Mouse (Mus musculus) retina, postnatal 1 day (tissue): ENCODE measurements around the gene Isg15.
A peak's percentile ranks its signal among the peaks of the same experiment; 100 is the strongest.

ENCODE experiments used
- DNase-seq: peaks from one replicate; pipeline ENCODE4 v3.0.0-alpha.2; 2012

Isg15 gene

DNA sequence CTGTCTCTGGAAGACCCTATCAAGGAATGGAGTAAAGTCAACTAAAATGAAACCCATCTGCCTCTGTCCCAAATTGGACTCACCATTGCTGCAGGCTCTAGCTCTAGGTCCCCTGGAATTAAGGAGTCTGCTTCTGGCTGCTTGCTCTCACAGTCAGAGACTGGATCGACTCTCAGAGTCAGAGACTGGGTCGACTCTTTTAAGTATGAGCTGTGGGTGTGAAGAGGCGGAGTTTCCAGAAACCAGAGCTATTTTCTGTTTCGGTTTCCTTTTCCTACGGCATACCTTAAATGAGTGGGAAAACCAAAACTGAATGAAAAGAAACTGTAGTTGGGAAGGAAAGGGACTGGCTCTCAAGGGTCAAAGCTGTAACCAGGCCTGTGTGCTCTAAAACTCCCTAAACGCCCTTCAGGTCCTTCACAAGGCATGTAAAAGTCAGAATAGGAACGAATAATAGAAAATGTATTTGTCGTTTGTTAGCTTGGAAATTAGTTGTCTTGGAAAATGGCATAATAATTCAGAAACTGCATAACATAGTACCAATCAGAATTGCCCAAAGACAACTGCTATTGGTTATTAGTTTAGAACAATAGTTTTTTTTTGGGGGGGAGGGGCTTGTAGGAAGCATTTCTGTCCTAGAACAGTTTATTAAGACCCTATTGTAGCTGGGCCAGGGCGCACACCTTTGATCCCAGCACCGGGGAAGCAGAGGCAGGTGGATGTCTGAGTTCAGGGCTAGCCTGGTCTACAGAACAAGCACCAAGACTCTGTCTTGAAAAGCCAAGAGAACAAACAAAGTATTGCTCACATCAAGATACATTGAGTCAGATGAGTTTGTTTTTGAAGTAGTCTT is at the start of gene Isg15:
TSS of gene Isg15 (minus strand) at position 196 of the 853 bp plus-strand sequence.
- no peak for DNase-seq

DNA sequence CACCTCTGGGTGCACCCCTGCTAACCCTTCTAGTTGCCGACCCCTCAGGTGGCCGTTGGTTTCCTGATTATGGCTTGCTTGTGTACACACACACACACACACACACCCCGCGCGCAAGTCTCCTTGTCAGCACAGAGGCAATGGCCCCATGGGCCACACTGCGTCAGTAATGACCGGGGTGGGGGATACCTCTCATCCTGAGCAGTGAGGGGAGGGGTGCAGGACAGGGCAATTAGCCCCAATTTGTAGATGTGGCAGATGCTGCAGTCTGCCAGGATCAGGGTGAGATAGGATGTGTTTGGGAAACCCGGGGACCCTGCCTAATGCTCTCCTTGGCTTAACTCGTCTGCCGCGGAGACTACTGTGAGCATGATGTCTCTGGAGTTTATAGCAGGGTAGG is 48.9 kb upstream of the Isg15 start:
- DNase-seq, result peak; percentile 5

DNA sequence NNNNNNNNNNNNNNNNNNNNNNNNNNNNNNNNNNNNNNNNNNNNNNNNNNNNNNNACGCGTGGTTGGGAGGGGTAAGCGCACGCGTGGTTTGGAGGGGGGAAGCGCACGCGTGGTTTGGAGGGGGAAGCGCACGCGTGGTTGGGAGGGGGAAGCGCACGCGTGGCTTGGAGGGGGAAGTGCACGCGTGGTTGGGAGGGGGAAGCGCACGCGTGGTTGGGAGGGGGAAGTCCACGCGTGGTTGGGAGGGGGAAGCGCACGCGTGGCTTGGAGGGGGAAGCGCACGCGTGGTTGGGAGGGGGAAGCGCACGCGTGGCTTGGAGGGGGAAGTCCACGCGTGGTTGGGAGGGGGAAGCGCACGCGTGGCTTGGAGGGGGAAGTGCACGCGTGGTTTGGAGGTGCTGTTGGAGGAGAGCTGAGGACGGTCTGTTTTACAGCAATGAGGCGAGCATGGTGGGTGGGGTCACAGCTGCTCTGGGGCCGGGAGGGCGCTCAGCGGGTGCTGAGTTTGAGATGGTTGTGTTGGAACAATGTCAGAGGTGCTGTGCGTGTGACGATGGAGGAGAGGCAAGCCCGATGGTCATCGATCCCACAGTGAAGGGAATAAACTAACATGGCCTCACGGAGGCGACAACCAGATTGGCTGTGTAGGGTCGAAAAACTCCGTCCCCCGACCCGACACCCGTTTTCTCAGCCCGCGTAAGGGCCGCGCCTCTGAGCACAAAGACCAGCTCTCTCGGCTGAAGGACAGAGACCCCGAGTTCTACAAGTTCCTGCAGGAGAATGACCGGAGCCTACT is 36.2 kb upstream of the Isg15 start:
- DNase-seq, result peak; percentile 40

GRCm38 (mm10) chr4:156235808-156236533 is 35.4 kb upstream of the Isg15 start, which contains the start of gene Noc2l:
Noc2l (plus strand) TSS chr4:156236010.
- peak; percentile 96 for DNase-seq

DNA sequence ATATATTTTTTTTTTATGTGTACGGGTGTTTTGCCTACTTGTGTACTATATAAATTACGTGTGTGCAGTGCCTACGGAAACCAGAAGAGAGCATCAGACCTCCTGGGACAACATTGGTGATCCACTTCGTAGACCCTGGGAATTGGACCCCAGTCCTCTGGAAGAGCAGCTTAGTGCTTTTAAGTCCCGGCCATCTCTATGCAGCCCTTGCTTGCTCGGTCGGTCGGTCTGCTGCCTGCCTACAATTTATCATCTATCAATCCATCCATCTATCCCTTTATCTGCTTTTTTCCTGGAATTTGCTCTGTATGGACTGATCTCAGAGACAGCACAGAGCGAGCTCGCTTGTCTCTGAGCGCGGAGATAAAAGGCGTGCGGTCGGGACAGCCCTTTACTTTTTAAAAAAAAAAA is 34.7 kb upstream of the Isg15 start:
- peak; percentile 84 for DNase-seq

- DNase-seq, result peak; percentile 88
Measured at GRCm38 (mm10) chr4:156234701-156235213, 34.1 kb upstream of the Isg15 start, which contains the start of gene Plekhn1. Plekhn1 (minus strand) TSS chr4:156234857.

GRCm38 (mm10) chr4:156234021-156234501 is 33.4 kb upstream of the Isg15 start:
- peak; percentile 63 for DNase-seq

DNA sequence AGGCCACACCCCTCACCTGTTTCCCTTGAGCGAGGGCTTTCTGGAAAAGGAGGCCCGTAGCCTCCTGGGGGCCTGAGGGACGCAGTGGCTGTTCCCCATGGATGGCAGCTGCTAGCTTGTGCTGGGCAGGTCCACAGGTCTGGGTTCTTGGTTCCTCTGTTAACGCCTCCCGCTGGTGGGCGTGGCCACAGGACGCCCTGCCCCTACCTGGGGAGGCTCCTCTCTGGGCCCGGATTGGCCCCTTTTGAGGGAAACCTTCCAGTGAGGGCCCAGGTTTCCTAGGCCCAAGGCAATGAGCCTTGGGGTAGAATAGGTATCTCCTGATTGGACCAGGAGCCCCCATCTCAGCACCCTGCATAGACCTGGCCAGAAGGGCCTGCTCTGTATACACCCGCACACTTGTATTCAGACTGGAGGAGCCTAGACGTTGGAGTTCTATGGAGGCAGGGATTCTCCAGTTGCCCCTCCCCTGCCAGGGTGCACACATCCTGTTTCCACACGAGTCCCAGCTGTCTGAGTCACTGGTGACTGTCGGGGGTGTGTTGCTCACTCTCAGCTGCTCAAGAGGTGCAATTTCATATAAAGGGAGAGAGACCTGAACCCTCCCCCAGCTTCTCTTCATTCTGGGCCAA is 27.9 kb upstream of the Isg15 start:
- DNase-seq, result no peak

DNA sequence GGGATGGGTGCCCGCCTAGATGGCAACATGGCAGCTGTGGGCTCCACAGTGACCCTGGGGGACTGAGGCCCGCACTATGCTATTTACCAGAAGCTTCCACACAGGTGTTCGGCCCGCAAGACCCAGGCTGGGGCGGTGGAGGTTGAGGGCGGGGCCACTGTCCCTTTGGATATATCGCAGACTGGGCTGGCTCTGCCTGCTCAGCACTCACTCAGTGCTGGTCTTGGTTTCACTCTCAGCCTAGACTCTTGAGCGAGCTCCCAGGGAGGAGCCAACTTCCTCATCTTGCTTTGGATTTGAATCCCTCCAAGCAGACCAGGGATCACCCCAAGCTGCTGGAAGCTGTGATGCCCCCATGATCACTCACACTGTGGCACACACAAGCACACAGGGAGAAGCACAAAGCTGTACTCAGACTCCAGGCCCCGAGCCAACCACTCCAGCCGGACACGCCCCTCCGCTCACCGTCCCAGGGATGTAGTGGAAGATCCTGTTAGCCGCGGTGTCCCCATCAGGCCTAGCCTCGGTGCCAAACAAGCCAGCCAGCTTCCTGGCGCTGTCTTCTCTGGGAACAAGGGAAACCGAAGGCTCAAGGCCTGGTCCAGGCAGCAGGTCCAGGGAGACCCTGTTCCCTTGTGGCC is 27.3 kb upstream of the Isg15 start:
- DNase-seq, result no peak

DNA sequence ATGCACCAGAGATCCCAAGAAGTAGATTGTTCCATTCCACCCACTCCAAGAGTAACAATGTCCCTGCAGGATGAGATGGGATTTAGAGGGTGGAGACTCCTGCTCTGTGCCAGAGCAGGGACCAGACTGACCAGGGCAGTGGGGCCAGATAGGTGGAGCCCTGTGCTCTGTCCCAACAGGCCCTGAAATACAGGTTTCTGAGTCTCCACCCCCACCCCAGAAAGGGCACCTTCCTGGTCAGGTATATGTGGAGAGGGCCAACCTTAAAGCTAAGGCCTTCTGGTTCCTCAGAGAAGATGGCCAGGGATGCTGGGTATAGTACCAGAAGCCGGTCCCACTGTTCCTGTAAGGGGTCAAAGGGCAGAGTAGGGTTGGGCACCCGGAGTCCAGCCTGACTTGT is 23.7 kb upstream of the Isg15 start:
- DNase-seq, result no peak

DNA sequence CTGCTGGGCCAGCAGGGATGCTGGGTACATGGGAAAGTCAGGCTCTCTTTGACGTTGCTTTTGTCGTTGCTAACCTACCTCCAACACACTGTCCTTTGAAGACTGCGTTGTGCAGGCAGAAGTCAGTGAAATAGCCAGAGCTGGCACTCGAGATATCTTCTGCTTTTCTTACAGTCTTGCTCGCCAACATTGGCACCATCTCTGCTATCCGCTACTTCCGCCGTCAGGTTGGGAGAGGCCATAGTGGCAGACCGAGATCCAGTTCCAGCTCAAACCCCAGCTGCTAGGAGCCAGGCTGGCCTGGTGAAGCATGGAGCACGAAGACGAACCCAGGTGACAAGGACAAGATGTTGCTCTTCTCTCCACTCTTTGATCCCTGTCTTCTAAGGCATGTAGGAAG is 19.3 kb upstream of the Isg15 start:
- no peak for DNase-seq

DNA sequence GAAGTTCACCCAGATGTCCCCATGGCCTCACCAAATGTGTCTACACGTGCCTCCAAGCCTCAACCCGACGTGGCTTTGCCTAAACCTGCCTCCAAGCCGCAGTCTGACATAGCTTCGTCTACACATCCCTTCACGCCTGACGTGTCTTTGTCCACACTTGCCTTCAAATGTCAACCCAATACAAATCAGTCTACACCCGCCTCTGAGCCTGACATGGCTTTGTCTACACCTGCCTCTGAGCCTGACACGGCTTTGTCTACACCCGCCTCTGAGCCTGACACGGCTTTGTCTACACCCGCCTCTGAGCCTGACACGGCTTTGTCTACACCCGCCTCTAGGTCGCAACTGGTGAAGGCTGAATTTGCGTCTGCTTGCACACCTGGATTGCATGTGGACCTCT is 17.2 kb upstream of the Isg15 start:
- no peak for DNase-seq

GRCm38 (mm10) chr4:156217022-156217669 is 16.5 kb upstream of the Isg15 start:
- DNase-seq, result no peak

DNA sequence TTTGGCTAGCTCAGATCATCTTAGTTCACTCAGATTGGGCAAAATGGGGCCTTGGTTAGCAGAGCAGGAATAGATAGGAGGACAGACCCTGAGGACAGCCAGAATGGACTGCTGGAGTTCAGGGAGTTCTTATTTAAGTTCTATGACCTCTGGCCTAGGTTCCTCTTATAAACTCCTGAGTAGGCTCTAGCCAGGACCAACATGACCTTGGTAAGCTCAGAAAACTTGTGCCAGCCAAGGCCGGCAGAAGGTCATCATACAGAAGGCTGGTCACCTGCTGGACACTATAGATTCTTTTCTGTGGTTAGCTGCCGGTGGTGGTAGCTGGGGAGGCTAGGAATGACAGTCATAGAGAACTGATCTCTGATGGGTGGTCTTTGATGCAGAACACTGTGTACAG is 15.6 kb upstream of the Isg15 start:
- DNase-seq, result no peak

- DNase-seq, result no peak
Measured at GRCm38 (mm10) chr4:156215649-156216048, 15.0 kb upstream of the Isg15 start, which contains the start of gene Perm1. Perm1 (plus strand) TSS chr4:156215868.

- no peak for DNase-seq
Measured at GRCm38 (mm10) chr4:156213134-156213533, 12.5 kb upstream of the Isg15 start.

GRCm38 (mm10) chr4:156209963-156210635 is 9.5 kb upstream of the Isg15 start:
- no peak for DNase-seq

GRCm38 (mm10) chr4:156208872-156209271 is 8.3 kb upstream of the Isg15 start:
- DNase-seq, result no peak

- DNase-seq, result peak; percentile 64
Measured at GRCm38 (mm10) chr4:156203413-156204131, 3.0 kb upstream of the Isg15 start.

DNA sequence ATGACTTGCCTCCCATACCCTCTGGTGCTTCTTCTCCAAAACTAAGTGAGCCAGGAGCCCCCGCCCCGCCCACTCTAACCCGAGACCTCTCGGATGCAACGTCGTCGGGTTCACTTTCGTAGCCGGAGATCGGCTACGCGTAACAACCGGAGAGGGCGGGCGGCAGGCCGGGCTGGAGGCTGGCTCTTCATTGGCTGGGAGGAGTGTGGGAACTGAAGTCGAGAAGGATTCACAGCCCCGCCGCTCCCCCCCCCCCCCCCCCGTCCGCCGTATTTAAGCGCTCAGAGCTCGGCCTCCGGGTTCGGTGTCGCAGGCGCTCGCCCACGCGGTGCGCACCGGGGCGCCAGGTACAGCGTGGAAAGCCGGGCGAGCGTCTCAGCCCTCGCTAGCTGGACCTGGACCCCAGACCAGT is 2.4 kb upstream of the Isg15 start, which contains the start of gene AW011738:
TSS of gene AW011738 (plus strand) at position 304 of the 412 bp plus-strand sequence.
- peak; percentile 86 for DNase-seq
